Comparison of ENCODE assay signal across 17 mouse cellular contexts in the genomic region with DNA sequence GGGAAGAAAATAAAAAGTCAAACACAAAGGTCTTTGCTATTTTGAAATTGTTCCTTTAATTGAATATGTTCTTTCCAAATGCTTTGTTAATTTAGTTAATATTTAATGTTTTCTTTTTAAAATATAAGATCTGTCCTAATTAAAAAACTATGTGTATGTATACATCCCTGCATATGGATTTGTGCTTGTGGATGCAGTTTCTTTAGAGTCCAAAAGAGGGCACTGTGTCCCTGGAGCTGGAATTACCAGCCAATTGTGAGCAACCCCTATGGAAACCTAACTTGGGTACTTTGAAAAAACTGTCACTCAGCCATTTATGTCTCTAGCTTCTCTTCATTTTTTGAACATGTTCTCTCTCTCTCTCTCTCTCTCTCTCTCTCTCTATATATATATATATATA.
A peak's percentile ranks its signal among the peaks of the same experiment; 100 is the strongest.
DNase-seq lines count a peak whose midpoint lies in the region; ATAC-seq and TF ChIP-seq lines count a peak whose summit lies in the region.
"Had no signal": no experiment of that assay in that cellular context is flagged by ENCODE, and none has a peak within 500 bp of the region (broad histone marks: within the 10 kb centered on the region; RNA-seq: fewer than 3 reads in every experiment).

No protein-coding gene starts in this region.

- H3K36me3 ChIP-seq in kidney, postnatal 0 days (ENCODE audit: insufficient read depth, low read length): no peaks in the 10 kb centered on the region
- no peaks in the 10 kb centered on the region for H3K36me3 ChIP-seq in E14TG2a.4 (ENCODE audit: insufficient read depth, low read length)
- H3K36me3 ChIP-seq: lung, embryonic 15.5 days; midbrain, embryonic 15.5 days; stomach, embryonic 15.5 days had no signal

- H3K4me3 ChIP-seq in kidney, postnatal 0 days (replicated peaks; ENCODE audit: low read depth, low read length): no peak overlapping the region
- H3K4me3 ChIP-seq in E14TG2a.4 (replicated peaks; ENCODE audit: low read length): no peak overlapping the region
- H3K4me3 ChIP-seq: lung, embryonic 15.5 days; midbrain, embryonic 15.5 days; stomach, embryonic 15.5 days had no signal

- no peak for ATAC-seq in kidney, postnatal 0 days (replicated peaks; ENCODE audit: low FRiP score, low read depth)
- no peak for ATAC-seq in CD4-positive, CD25-positive, alpha-beta regulatory T cell, adult 4 months
- ATAC-seq: midbrain, embryonic 15.5 days had no signal

- no peak overlapping the region for H3K4me2 ChIP-seq in kidney, postnatal 0 days (ENCODE audit: low read length)
- H3K4me2 ChIP-seq: hindbrain, embryonic 14.5 days; lung, embryonic 15.5 days; midbrain, embryonic 15.5 days; stomach, embryonic 15.5 days had no signal

- peak; percentile 35; the same call in 1 of the 2 replicates for TF ChIP-seq CTCF in kidney, postnatal 0 days (IDR thresholded peaks at IDR 0.05; ENCODE audit: low read depth)
- TF ChIP-seq CTCF in E14TG2a.4 (conservative IDR thresholded peaks at IDR 0.05; ENCODE audit: low read length): peak; percentile 79

- no peaks in the 10 kb centered on the region for H3K4me1 ChIP-seq in kidney, postnatal 0 days (replicated peaks; ENCODE audit: insufficient read depth, low read length)
- H3K4me1 ChIP-seq in E14TG2a.4 (replicated peaks; ENCODE audit: low read depth, low read length): no peaks in the 10 kb centered on the region
- H3K4me1 ChIP-seq: lung, embryonic 15.5 days; midbrain, embryonic 15.5 days; stomach, embryonic 15.5 days had no signal

- H3K9me3 ChIP-seq in kidney, postnatal 0 days (replicated peaks; ENCODE audit: low read length): no peaks in the 10 kb centered on the region
- H3K9me3 ChIP-seq in E14TG2a.4 (ENCODE audit: low read length): no peaks in the 10 kb centered on the region
- H3K9me3 ChIP-seq: lung, embryonic 15.5 days; midbrain, embryonic 15.5 days; stomach, embryonic 15.5 days had no signal

- no peaks in the 10 kb centered on the region for H3K27me3 ChIP-seq in kidney, postnatal 0 days (ENCODE audit: insufficient read depth, low read length)
- H3K27me3 ChIP-seq in E14TG2a.4 (ENCODE audit: insufficient read depth, low read length): no peaks in the 10 kb centered on the region
- H3K27me3 ChIP-seq: lung, embryonic 15.5 days; midbrain, embryonic 15.5 days; stomach, embryonic 15.5 days had no signal

- no peak overlapping the region for H3K9ac ChIP-seq in kidney, postnatal 0 days (ENCODE audit: low read depth, low read length)
- H3K9ac ChIP-seq: hindbrain, embryonic 14.5 days; lung, embryonic 15.5 days; midbrain, embryonic 15.5 days; stomach, embryonic 15.5 days had no signal

- no peak overlapping the region for H3K27ac ChIP-seq in kidney, postnatal 0 days
- H3K27ac ChIP-seq: hindbrain, embryonic 14.5 days; lung, embryonic 15.5 days; midbrain, embryonic 15.5 days; stomach, embryonic 15.5 days had no signal

- DNase-seq in kidney, postnatal 0 days (ENCODE audit: low spot score): peak; percentile 5
- DNase-seq in kidney, adult 9 months: no peak
- DNase-seq in 3T3-L1 (ENCODE audit: low read depth, low spot score) (peak; percentile 15), ZHBTc4 (ENCODE audit: low read depth, low spot score) (peak; percentile 47)
- DNase-seq in ovary, postnatal 10 days (ENCODE audit: low spot score): no peak
- no peak for DNase-seq in heart, adult 11 months
- DNase-seq: cerebellum, adult 11 months; heart, postnatal 10 days; kidney, adult 11 months; kidney, postnatal 14 days; layer of hippocampus, adult 9-11 months had no signal

Comparison
In these comparisons a context has a peak if more than half of its experiments do, and no peak if none do; other contexts are left out.
1. DNase-seq: peak in kidney, postnatal 0 days (single experiment), 3T3-L1 (single experiment) and ZHBTc4 (single experiment); none in kidney, adult 9 months (single experiment), ovary, postnatal 10 days (single experiment) and heart, adult 11 months (single experiment).